Mouse (Mus musculus): ENCODE results near the gene Paics. TPM values are rescaled to one million over a fixed set of nuclear protein-coding genes. Genes with fewer than 3 reads are reported as not detected.

Gene Paics
- total RNA-seq, 2 experiments from 2014 or later = 84.2 to 92.1 TPM

DNA sequence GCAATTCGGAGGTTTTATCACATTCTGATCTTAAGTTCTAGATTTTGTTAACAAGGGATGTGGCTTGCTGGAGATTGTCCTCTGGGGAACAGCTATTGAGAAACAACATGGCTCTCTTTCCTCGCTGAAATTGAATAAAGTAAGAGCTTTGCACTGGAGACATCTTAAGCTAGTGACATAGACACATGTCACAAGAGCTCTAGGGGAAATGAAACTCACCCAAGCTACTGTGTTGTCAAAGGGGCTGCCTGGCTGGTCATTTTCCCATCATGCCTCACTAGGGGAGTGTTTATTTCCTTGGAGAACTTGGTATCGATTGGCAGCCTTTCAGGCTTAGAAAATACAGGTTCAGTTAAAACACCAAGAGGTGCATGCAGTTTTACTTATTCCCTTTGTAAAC, 62.1 kb downstream of the Paics start:
- DNase-seq = no peak

DNA sequence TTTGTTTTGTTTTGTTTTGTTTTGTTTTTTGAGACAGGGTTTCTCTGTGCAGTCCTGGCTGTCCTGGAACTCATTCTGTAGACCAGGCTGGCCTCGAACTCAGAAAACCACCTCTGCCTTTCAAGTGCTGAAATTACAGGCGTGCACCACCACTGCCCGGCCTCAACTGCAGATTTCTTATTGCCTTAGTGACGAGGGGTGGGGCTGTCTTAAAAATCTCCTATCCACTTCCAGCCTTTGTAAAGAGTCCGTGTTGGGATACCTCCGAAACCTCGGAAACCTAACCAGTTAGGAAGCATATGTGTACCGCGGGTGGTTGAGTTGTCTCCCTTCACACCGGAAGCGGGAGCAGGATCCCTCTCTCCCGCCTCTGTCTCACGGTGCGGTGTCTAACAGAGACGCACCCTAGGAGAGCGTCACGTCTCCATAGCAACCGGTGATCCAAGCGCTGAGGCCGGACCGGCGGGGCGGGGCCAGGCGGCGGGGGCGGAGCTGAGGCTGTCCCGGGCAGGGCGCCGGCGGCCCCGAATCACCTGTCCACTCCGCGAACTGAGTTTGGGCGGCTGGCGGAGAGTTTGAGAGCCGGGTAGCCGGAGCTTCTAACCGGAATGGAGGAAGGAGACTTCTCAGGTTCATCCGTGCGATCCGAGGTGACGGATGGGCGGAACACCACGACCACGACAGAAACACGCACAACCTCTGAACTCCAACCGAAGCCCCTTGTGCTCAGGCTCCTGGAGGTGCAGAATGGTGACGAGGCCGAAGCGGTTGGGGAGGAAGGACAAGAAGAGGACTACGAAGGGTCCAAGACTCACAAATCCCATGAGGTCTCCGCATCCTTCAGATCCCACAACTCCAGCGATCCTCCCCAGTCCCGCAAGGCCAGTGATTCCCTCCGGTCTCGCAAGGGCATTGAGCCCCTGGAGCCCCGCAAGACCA, 64.7 kb downstream of the Paics start, which contains the start of gene Thegl:
TSS of gene Thegl (plus strand) at position 480 of the 939 bp plus-strand sequence.
- DNase-seq = peak; percentile 70 to 73

Other genes with a start within 250 kb of the Paics start
- 10 to 100 TPM; 23.1 to 27.3 TPM for gene Aasdh, start 45.8 kb upstream of the Paics start, total RNA-seq (2021)
- 10 to 100 TPM; 16.3 to 16.5 TPM for gene Ppat, start 271 bp downstream of the Paics start, total RNA-seq (2021)
- gene Srp72, start 23.4 kb downstream of the Paics start, total RNA-seq (2021) = 100 to 1,000 TPM in 1 of 2 experiments, 10 to 100 TPM in 1; 99.8 to 101 TPM
- gene Arl9, start 52.7 kb downstream of the Paics start, total RNA-seq (2021) = not detected
- gene Thegl, start 64.7 kb downstream of the Paics start, total RNA-seq (2021) = 1 to 10 TPM in 1 of 2 experiments, under 1 TPM in 1; 0.76 to 2.0 TPM
- gene Hopx, start 163.8 kb downstream of the Paics start, total RNA-seq (2021) = 10 to 100 TPM; 85.0 to 92.8 TPM